Mouse (Mus musculus): Measurements from ENCODE around the gene Ninl. TPM values are rescaled to one million over a fixed set of nuclear protein-coding genes. Genes with fewer than 3 reads are reported as not detected.

Ninl gene
- polyA plus RNA-seq, 1 experiment = 0.84 TPM

GRCm38 (mm10) chr2:151008517-151008932 is 30.7 kb downstream of the Ninl start:
- 1% methylated on average over 21 of the region's 21 CpGs for WGBS
- Histone ChIP-seq H3K27ac (ENCODE audit: insufficient read depth, low read depth, low read length) (no peak overlapping the region), H3K27me3 (ENCODE audit: control insufficient read depth, insufficient read depth, low read length) (peaks cover 8% of the 10 kb centered on the region), H3K4me1 (ENCODE audit: control insufficient read depth, insufficient read depth, insufficient read length, low read length) (0 out of 2 replicates have a peak, but pooled peaks cover 3% of the 10 kb centered on the region), H3K36me3 (ENCODE audit: control insufficient read depth, insufficient read depth, low read length) (no peaks in the 10 kb centered on the region), H3K4me3 (ENCODE audit: low read depth, low read length) (peak overlapping the region; percentile 82)
- no peak for TF ChIP-seq CTCF (IDR thresholded peaks at IDR 0.05; ENCODE audit: extremely low read depth, insufficient read length, insufficient replicate concordance, low read depth, low read length)
- no peak for TF ChIP-seq POLR2A (IDR thresholded peaks at IDR 0.05; ENCODE audit: low read depth, low read length)

DNA sequence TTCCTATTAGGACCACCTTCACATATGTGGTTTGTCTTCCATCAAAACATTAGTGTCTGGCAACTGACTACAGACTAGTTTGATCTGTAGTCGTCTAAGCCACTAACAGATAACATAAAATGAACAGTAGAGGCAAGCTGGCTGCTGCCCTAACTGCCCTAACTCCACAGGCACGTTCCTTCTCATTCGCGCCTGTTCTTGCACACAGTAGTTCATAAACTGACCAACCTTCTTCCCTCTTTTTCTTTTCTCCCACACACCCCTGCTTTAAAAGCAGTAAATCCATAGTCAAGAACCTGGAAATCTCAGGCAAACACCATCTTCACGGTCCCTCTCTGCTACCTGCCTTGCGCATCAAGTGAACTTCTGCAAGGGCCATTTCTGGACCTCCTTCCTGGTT is 31.2 kb downstream of the Ninl start:
- Histone ChIP-seq H3K27ac (ENCODE audit: insufficient read depth, low read depth, low read length) (no peak overlapping the region), H3K4me3 (ENCODE audit: low read depth, low read length) (no peak overlapping the region), H3K36me3 (ENCODE audit: control insufficient read depth, insufficient read depth, low read length) (no peaks in the 10 kb centered on the region), H3K27me3 (ENCODE audit: control insufficient read depth, insufficient read depth, low read length) (peaks cover 8% of the 10 kb centered on the region), H3K4me1 (ENCODE audit: control insufficient read depth, insufficient read depth, insufficient read length, low read length) (0 out of 2 replicates have a peak, but pooled peaks cover 3% of the 10 kb centered on the region)
- 51% methylated on average over 6 of the region's 6 CpGs for WGBS
- TF ChIP-seq POLR2A (IDR thresholded peaks at IDR 0.05; ENCODE audit: low read depth, low read length) (no peak), CTCF (IDR thresholded peaks at IDR 0.05; ENCODE audit: extremely low read depth, insufficient read length, insufficient replicate concordance, low read depth, low read length) (no peak)

DNA sequence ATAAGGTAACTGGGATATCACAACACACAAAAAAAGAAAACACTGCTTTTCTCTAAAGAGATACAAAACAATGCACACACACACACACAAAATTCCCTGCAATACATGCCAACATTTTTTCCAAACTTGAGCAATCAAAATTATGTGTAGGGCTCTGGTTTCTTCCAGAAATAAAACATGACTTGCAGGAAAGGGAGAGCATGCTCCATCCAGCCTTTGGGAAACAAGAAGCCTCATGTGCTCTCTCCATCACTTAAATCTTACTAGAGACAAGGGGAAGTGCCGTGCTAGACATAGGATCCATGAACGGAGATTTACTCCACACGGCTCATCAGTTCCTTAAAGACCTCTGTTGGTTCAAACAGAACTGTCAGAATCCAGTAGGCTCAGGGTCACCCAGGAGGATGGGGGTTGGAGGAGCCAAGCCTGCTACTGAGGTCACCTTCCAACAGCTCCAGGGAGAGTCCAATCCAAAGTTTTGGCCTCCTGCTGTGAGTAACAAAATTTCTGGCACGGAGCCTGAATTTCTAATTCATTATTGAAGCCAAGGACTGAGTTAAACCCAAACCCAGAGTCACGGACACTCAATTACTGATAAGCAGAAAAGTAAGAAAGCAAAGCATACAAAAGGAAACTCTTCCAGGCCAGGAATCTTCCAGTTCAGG is 32.8 kb downstream of the Ninl start:
- Histone ChIP-seq H3K4me1 (ENCODE audit: control insufficient read depth, insufficient read depth, insufficient read length, low read length) (0 out of 2 replicates have a peak, but pooled peaks cover 3% of the 10 kb centered on the region), H3K4me3 (ENCODE audit: low read depth, low read length) (no peak overlapping the region), H3K27ac (ENCODE audit: insufficient read depth, low read depth, low read length) (no peak overlapping the region), H3K27me3 (ENCODE audit: control insufficient read depth, insufficient read depth, low read length) (peaks cover 8% of the 10 kb centered on the region), H3K36me3 (ENCODE audit: control insufficient read depth, insufficient read depth, low read length) (no peaks in the 10 kb centered on the region)
- TF ChIP-seq CTCF (IDR thresholded peaks at IDR 0.05; ENCODE audit: extremely low read depth, insufficient read length, insufficient replicate concordance, low read depth, low read length) (no peak), POLR2A (IDR thresholded peaks at IDR 0.05; ENCODE audit: low read depth, low read length) (no peak)
- 72% methylated on average over 5 of the region's 5 CpGs for WGBS

DNA sequence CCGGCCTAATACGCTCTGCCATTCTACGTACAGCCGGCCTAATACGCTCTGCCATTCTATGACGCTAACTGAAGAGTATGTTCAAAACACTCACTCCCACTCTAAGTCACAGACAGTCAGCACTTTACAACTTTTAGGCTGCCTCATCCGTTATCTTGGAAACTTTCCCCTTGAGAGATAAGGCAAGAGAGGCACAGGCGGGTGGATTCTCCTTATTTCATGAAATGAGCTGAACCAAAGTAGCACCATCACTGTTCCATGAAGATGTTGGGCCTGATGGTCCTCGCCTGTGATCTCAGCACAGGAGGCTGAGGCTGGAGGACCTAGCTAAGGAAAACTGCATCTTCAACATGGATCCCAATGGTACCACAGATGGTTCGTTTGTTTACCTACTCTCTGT is 34.8 kb downstream of the Ninl start:
- Histone ChIP-seq H3K27me3 (ENCODE audit: control insufficient read depth, insufficient read depth, low read length) (peaks cover 8% of the 10 kb centered on the region), H3K4me3 (ENCODE audit: low read depth, low read length) (no peak overlapping the region), H3K27ac (ENCODE audit: insufficient read depth, low read depth, low read length) (no peak overlapping the region), H3K36me3 (ENCODE audit: control insufficient read depth, insufficient read depth, low read length) (no peaks in the 10 kb centered on the region), H3K4me1 (ENCODE audit: control insufficient read depth, insufficient read depth, insufficient read length, low read length) (0 out of 2 replicates have a peak, but pooled peaks cover 3% of the 10 kb centered on the region)
- 88% methylated on average over 10 of the region's 10 CpGs for WGBS
- TF ChIP-seq CTCF (IDR thresholded peaks at IDR 0.05; ENCODE audit: extremely low read depth, insufficient read length, insufficient replicate concordance, low read depth, low read length) (no peak), POLR2A (IDR thresholded peaks at IDR 0.05; ENCODE audit: low read depth, low read length) (no peak)

DNA sequence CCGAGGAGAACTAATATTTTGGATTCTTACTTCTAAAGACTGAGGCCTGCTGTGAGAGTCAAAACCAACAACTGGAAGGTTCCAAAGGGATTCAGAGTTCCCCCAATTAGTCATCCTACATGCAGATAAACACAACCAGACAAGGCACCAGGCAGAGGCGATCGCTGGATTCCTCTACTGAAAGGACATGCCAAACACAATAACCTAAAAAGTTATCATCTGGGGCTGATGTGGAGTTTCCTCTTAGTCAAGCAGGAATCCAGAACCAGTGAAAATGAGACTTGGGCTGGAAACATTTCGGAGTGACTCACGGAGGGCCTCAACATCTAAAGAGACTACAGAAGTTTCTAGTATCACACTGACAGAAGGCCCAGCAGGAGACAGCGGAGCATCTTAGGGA is 35.4 kb downstream of the Ninl start:
- Histone ChIP-seq H3K4me1 (ENCODE audit: control insufficient read depth, insufficient read depth, insufficient read length, low read length) (0 out of 2 replicates have a peak, but pooled peaks cover 3% of the 10 kb centered on the region), H3K27ac (ENCODE audit: insufficient read depth, low read depth, low read length) (no peak overlapping the region), H3K4me3 (ENCODE audit: low read depth, low read length) (no peak overlapping the region), H3K36me3 (ENCODE audit: control insufficient read depth, insufficient read depth, low read length) (no peaks in the 10 kb centered on the region), H3K27me3 (ENCODE audit: control insufficient read depth, insufficient read depth, low read length) (peaks cover 2% of the 10 kb centered on the region; the same call in 1 of the 2 replicates)
- WGBS = 82% methylated on average over 6 of the region's 6 CpGs
- TF ChIP-seq POLR2A (IDR thresholded peaks at IDR 0.05; ENCODE audit: low read depth, low read length) (no peak), CTCF (IDR thresholded peaks at IDR 0.05; ENCODE audit: extremely low read depth, insufficient read length, insufficient replicate concordance, low read depth, low read length) (no peak)

DNA sequence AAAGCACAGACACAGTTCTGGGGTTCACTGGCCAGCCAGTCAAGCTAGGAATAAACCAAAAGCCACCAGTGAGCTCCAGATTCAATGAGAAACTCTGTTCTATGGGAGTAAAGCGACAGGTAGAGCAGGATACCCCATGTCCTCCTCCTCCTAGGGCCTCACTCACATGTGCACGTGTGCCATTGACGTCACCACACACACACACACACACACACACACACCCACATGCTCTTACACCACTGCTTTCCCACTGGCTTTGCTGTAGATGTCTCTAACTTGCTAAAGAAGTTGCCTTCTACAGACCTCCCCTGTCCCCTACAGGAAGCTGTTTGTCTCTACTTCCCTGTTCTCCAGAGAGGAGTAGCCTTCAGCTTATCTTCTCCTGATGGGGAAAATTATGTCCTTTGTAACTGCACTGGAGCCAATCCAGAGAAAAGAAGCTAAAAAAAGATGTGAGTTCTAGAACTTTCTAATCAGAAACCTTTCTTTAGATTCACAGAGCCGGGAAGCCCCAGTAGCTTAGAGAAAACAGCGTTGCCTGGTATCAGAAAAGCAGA is 37.5 kb downstream of the Ninl start:
- WGBS = 62% methylated on average over 5 of the region's 5 CpGs
- no peaks in the 10 kb centered on the region for H3K4me1 ChIP-seq (ENCODE audit: control insufficient read depth, insufficient read depth, insufficient read length, low read length)
- no peak overlapping the region for H3K4me3 ChIP-seq (ENCODE audit: low read depth, low read length)
- H3K27ac ChIP-seq (ENCODE audit: insufficient read depth, low read depth, low read length) = no peak overlapping the region
- no peak for TF ChIP-seq POLR2A (IDR thresholded peaks at IDR 0.05; ENCODE audit: low read depth, low read length)
- TF ChIP-seq CTCF (IDR thresholded peaks at IDR 0.05; ENCODE audit: extremely low read depth, insufficient read length, insufficient replicate concordance, low read depth, low read length) = no peak
- no peaks in the 10 kb centered on the region for H3K36me3 ChIP-seq (ENCODE audit: control insufficient read depth, insufficient read depth, low read length)
- no peaks in the 10 kb centered on the region for H3K27me3 ChIP-seq (ENCODE audit: control insufficient read depth, insufficient read depth, low read length)

GRCm38 (mm10) chr2:151000402-151001178 is 38.6 kb downstream of the Ninl start:
- no peaks in the 10 kb centered on the region for H3K27me3 ChIP-seq (ENCODE audit: control insufficient read depth, insufficient read depth, low read length)
- no peaks in the 10 kb centered on the region for H3K36me3 ChIP-seq (ENCODE audit: control insufficient read depth, insufficient read depth, low read length)
- WGBS = 55% methylated on average over 7 of the region's 7 CpGs
- H3K4me3 ChIP-seq (ENCODE audit: low read depth, low read length) = no peak overlapping the region
- no peaks in the 10 kb centered on the region for H3K4me1 ChIP-seq (ENCODE audit: control insufficient read depth, insufficient read depth, insufficient read length, low read length)
- no peak overlapping the region for H3K27ac ChIP-seq (ENCODE audit: insufficient read depth, low read depth, low read length)
- no peak for TF ChIP-seq POLR2A (IDR thresholded peaks at IDR 0.05; ENCODE audit: low read depth, low read length)
- TF ChIP-seq CTCF (IDR thresholded peaks at IDR 0.05; ENCODE audit: extremely low read depth, insufficient read length, insufficient replicate concordance, low read depth, low read length) = peak; percentile 80; the same call in 1 of the 2 replicates
